Mouse (Mus musculus): ENCODE measurements around the gene Matn1. TPM values are rescaled to one million over a fixed set of nuclear protein-coding genes. Genes with fewer than 3 reads are reported as not detected.

The Matn1 gene
- total RNA-seq (2021): 1 to 10 TPM; 1.4 to 2.0 TPM

DNA sequence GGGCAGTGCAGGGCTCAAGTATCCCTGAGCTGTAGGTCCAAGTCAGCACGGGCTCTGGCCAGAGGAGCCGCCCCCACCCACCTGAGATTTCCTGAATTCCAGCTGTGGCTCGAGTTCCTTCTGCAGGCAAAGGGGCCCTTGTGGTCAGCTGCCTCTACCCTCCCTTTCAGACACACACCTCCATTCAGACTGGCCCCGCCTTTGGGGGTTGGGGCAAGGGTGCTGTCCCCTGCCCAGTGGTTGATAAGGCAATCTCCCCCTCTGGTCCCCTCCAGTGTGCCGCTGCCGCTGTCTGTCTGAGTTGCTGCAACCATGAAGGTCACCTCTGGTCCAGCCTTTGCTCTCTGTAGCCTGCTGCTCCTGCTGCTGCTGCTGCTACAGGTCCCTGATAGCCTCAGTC lies at the start of gene Matn1:
Matn1 (plus strand) TSS at position 274 of the 400 bp plus-strand sequence.
- intact Hi-C loops (cut with DNase I): no loop called here
- no peak for DNase-seq (ENCODE audit: low spot score in 2 of 2)

DNA sequence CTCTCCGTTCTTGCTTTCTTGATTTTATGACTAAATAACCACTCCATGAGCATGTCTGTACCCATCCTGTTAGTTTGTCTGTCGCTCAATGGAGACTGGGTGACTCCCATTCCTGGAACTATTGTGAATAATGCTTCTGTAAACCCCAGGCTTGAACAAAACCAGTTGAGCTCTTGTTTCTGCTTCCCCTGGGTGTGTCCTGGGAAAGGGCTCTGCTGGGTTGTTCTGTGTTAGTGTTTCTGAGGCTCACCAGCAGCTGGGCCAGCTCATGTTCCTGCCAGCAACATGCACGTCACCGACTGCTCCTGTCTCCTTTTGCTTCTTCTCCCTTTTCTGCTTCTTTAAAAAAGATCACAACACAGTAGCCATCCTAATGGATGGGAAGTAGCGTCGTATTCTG lies 48.5 kb upstream of the Matn1 start:
- intact Hi-C loops (cut with DNase I): loop anchor here (1.0 kb wide), 1 partner anchor 52 kb away; no protein-coding TSS in a partner anchor

DNA sequence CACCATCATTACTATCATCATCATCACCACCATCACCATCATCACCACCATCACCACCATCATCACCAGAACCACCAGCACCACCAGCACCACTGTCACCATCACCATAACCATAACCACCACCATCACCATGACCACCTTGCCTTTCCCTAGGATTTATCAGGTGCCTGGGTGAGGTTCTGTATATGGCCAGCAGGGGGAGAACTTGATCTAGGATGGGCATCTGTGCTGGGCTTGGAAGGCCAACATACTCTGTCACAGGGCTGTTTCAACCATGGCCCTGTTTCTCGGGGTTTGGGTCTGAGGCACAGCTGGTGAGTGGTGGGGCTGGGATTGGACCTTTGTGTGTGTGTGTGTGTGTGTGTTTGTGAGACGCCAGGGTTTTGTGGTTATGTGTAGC lies 47.8 kb upstream of the Matn1 start:
- DNase-seq (ENCODE audit: low spot score in 2 of 2): peak in 1 of 2 experiments; percentile 49
- intact Hi-C loops (cut with DNase I): loop anchor here (1.0 kb wide), 1 partner anchor 51 kb away; no protein-coding TSS in a partner anchor

More for the DNA sequence above, 48.5 kb upstream of the Matn1 start:
- DNase-seq (ENCODE audit: low spot score in 2 of 2): no peak

DNA sequence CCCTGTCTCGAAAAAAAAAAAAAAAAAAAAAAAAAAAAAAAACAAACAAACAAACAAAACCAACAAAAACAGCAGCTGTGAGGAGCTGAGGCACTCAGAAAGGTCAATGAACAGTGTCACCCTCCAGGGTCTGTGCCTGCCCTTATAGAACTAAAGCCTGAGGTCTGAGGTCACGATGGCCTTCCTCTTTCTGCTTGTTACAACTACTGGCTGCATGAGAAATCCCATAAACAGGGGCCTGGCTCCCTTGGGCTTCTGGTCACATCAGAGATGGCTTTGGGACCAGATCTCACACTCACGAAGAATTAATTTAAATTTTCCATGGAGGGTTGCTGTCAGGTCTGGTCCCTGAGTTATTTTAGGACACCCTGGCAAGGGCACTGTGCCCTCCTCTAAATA lies 44.8 kb upstream of the Matn1 start:
- no peak for DNase-seq (ENCODE audit: low spot score in 2 of 2)
- intact Hi-C loops (cut with DNase I): no loop called here

DNA sequence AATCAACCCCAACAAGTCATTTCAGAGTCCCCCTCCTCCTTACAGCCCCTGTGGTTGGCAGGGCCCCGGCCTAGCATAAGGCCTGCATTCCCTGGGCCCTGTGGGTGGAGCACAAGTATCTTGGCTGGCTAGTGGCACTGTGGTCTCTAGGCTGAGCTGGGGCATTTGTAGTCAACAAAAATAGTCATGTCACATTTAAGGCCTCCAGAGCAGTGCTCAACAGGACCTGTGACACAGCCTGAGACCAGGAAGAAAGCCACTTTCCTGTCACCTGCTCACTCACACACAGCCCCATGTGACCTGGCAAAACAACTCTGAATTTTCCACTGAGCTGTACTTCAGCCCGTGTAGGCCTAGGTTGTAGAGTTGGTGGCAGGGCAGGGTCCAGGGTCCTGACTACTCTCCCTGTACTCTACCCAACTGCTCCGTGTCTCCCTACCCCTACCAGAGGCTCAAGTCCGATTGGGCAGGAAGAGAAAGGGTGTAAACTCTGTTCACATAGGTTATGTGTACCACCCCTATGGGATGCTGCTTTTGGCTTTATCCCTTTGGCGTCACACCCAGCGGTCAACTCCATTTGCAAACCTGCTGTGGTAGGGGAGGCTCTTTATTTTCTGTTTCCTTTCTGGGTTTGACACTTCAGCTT lies 44.3 kb upstream of the Matn1 start:
- DNase-seq (ENCODE audit: low spot score in 2 of 2): no peak
- intact Hi-C loops (cut with DNase I): no loop called here

DNA sequence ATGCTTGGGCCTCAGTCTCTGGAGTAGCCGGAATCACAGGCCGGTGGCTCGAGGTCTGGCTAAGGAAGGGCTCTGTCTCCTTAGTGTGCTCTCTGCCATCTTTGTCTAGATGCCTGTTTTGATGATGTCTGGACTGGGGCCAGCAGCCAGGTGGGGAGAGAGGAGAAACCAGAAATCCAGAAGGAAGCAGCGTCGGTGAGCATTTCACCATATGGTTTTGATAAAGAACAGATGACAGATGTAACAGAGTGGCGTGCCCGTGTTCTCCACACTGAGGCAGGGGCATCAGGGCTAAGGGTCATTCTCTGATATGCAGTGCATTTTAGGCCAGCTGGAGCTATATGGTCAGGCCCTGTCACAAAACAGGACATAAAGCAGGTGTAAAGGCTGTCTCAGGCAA lies 43.4 kb upstream of the Matn1 start:
- intact Hi-C loops (cut with DNase I): no loop called here
- no peak for DNase-seq (ENCODE audit: low spot score in 2 of 2)

DNA sequence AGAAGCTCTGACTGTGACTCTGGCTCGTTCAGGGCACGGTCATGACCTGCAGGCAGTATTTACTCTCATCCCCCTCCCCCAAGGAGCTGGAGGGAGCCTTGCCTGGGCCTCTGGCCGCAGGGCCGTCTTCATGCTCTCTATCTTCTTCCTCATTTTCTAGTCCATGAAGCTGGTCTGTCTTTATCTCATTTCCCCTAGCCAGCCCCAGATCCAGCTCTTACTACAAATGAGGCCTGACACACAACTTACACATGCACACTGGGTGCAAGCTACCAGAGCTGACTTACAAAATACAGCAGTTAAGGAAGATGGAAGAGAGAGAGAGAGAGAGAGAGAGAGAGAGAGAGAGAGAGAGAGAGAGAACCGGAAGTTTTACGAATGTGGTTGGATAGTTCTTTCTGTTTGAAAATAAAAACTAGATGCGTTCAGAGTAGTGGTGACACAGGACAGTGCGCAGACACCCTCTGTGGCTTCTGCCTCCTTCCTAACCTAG lies 41.9 kb upstream of the Matn1 start:
- intact Hi-C loops (cut with DNase I): no loop called here
- no peak for DNase-seq (ENCODE audit: low spot score in 2 of 2)

DNA sequence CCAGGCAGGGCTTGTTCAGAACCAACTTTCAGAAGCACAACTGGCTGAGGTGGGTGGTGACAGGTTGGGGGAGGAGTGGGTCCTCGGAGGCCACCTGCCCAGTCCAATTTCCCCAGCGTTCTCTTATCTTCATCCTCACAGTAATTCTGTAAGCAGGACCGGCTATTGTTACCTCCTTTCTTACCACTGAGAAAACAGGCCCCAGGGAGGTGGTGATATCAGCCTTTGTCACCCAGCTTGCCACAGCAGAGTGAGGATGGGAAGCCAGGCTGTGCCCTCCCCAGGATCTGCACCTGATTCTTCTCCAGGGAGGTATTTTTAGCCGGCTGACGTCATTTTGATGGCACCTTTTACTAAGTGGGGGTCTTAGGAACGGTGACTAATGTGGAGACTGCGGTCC lies 39.2 kb upstream of the Matn1 start:
- intact Hi-C loops (cut with DNase I): no loop called here
- DNase-seq (ENCODE audit: low spot score in 2 of 2): no peak

DNA sequence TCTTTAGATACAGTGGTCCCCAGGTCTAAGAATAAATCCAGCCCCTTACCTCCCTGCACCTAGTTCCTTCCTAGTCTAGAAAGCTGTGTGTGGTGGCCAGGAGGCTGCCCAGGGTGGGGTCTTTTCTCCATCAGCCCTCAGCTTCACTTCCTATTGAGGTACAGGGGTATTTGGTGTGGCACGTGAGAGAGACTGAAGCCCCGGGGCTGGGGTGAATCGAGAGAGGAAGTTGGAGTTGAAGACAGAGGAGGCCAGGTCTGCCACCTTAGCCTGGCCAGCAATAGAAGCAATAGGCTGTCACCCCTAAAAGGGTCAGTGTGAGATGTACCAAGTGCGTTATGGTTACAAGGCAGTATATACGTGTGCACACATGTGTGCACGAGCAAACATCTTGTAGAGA lies 38.3 kb upstream of the Matn1 start:
- intact Hi-C loops (cut with DNase I): no loop called here
- DNase-seq (ENCODE audit: low spot score in 2 of 2): no peak

DNA sequence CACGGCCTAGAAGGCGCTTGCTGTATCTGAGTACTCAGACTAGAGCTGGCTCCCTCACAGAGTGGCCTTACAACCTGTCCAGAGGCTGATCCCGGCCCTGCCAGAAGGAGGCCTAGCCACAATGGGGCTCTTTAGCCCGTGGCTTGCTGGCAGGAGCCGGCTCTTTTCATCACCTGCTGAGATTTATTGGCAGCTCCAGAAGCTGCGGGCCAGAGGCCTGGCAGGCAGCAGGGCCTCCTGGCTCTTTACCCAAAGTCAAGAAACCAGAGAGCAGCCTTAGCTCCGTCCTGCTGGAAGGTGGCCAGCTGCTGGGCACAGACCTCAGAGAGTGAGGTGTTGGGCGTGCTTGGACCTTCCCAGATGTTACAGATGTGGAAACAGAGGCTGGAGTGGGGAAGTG lies 37.9 kb upstream of the Matn1 start:
- intact Hi-C loops (cut with DNase I): no loop called here
- peak in 1 of 2 experiments; percentile 18 for DNase-seq (ENCODE audit: low spot score in 2 of 2)

DNA sequence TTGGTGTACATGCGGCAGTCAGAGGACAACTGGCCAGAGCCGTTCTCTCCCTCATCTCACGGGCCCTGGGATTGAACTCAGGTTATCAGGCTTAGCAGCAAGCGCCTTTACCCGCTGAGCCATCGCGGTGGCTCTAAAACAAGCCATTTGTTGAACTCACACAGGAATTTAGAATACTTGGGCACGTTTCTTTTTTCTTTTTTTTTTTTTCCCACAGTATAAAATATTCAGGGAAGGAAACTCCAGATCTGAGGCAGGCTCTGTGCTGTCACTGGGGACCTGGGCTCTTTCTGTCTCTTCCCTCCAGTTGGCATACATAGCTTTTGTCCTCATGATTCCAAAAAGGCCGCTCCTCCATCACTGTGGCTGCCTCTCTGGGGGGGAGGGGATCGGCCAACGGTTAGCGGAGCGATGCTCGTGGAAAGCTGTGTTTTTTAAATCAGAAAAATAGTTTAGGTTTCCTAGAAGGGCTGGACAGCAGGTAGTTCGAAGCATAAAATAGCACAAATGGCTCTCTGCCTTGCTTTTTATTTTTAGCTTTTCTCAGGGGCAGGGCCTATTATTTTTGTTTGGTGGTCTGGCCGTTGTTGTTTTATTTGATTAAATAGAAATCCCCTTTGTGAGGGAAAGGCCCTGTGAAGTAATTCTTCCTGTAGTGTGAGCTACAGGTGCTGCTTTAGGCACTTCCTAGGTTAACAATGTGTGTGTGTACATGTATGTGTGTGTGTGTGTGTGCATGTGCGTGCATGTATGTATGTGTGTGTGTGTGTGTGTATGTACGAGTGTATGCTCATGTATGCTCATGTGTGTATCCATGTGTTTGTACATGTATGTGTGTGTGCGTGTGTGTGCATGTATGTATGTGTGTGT lies 36.8 kb upstream of the Matn1 start:
- intact Hi-C loops (cut with DNase I): no loop called here
- no peak for DNase-seq (ENCODE audit: low spot score in 2 of 2)

DNA sequence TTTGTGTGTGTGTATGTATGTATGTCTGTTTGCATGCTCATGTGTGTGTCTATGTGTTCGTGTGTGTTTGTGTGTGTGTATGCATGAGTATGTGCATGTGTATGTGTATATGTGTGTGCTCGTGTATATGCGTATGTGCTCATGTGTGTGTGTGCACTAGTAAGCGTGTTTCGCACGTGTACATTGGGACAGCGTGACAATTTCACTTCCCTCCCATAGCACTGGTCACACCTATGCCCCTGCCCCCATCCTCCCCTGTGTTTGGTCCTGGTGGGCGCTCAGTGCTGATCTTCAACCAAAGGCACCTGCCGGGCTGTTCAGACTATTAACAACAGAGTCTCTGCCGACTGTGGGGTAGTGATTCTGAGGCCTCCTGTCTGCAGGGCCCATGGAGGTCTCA lies 36.1 kb upstream of the Matn1 start:
- intact Hi-C loops (cut with DNase I): no loop called here
- DNase-seq (ENCODE audit: low spot score in 2 of 2): no peak

DNA sequence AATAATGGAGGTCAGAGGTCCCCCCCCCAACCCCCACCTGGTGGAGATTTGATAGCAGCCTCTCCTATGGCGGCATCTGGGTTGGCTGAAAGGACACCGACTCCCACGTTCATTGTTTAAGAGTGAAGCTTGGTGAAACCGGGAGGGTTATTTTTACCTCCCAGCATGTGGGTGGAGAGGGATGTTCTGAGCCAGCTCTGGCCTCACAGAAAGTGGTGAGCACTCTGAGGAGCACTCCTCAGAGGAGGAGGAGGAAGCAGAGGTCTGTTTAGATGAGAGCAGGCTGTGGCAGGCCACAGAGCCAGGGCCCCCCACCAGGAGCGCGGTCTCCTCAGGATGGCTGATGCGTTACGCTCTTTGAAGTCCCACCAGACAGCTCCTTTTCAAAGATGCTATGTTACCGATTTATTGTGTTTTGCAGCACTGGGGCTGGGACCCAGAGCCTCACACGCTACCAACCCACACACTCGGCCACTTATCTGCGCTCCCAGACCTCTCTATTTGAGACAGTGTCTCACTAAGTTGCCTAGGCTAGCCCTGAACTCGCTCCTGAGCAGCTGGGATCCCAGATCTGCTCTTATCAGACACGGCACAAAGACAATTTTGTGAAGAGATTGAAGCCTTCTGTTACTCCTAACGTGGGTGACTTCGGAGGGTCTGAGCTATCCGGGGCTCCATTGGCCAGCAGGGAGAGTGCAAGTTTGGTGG lies 34.9 kb upstream of the Matn1 start:
- intact Hi-C loops (cut with DNase I): no loop called here
- peak; percentile 57 to 90 for DNase-seq (ENCODE audit: low spot score in 2 of 2)

DNA sequence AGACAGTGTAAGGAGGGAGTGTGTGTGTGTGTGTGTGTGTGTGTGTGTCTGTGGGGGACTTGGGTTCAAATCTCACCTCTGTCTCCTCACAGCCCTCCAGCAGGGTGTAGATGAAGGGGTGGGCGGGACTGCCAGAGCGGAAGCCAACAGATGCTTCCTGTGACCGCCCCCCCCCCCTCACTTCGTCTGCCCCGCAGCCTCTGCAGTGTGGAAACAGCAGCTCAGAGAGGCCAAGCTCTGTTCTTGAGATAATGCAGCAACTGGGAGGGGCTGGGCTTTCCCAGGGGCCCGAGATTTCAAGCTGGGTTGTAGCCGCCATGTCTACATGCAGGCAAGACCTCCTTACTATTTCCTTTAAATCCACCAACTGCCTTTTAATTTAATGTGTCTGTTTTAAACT lies 33.5 kb upstream of the Matn1 start:
- intact Hi-C loops (cut with DNase I): no loop called here
- no peak for DNase-seq (ENCODE audit: low spot score in 2 of 2)

DNA sequence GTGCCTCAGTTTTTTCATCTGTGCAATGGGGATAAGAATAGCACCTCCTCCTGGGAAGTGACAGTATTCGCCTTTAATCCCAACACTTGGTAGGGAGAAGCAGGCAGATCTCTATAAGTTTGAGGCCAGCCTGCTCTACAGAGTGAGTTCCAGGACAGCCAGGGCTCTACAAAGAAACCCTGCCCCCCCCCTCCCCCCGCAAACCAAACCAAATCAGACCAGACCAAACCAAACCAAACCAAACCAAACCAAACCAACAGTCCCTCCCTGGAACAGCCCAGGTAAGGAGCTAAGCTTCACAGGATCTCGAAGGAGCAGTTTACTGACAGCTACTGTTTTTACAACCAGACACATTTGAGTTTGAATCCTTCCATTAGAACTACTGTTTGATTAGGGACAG lies 31.6 kb upstream of the Matn1 start:
- no peak for DNase-seq (ENCODE audit: low spot score in 2 of 2)
- intact Hi-C loops (cut with DNase I): no loop called here

DNA sequence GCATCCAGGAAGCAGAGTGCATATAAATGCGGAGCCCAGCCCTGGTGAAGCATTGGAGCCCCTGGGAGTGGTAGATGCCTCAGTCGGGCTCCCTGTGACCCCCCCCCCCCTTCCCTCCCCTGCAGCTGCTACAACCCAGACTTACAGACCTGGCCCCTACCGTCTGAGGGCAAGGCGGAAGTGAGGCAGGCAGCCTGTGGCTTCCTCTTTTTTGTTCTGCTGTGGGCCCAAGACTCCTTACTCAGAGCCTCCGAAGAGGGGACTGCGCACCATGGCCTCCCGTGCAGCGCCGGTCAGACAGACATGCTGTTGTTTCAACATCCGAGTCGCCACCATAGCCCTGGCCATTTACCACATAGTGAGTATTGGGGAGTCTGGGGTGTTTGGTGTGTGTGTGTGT lies 31.1 kb upstream of the Matn1 start, which contains the start of gene Laptm5:
Laptm5 (plus strand) TSS at position 49 of the 400 bp plus-strand sequence.
- intact Hi-C loops (cut with DNase I): no loop called here
- DNase-seq (ENCODE audit: low spot score in 2 of 2): peak in 1 of 2 experiments; percentile 24

DNA sequence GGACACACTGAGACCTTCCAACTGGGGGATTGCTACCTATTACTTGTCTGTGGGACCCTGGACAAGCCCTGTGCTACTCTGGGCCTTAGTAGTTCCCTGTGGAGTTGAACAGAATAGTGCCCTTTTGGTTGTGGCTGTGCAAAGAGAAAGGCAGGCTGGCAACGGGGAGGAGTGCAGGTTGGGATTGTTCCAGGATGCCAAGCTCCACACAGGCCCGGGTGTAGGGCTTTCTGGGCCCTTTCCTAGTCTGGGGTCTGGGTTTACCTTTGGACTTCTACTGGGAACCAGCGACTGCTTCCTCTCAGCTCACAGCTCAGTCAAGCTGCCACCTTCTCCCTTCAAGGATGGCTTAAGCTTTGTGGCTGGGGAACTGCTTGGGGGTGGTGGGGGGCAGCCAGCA lies 30.7 kb upstream of the Matn1 start:
- no peak for DNase-seq (ENCODE audit: low spot score in 2 of 2)

DNA sequence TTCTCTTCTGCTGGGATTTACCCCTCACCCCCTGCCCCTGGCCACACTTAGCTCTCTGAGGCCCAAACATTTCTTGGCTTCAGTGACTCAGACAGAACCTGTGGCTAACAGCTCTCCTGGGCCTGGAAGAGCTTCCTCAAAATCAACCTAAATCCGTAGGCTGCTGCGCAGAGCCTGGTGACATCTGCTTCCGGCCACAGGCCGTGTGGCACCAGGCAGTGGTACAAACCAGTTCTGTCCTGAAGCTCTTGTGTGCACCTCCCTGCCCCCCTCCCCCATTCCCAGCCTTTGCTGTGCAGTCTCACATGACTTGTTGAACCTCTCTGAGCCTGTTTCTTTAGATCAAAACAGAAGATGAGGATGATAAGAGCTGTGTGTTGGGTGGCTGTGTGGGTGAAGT lies 30.2 kb upstream of the Matn1 start:
- intact Hi-C loops (cut with DNase I): no loop called here
- peak in 1 of 2 experiments; percentile 49 for DNase-seq (ENCODE audit: low spot score in 2 of 2)

More for the DNA sequence above, 30.7 kb upstream of the Matn1 start:
- intact Hi-C loops (cut with DNase I): no loop called here

DNA sequence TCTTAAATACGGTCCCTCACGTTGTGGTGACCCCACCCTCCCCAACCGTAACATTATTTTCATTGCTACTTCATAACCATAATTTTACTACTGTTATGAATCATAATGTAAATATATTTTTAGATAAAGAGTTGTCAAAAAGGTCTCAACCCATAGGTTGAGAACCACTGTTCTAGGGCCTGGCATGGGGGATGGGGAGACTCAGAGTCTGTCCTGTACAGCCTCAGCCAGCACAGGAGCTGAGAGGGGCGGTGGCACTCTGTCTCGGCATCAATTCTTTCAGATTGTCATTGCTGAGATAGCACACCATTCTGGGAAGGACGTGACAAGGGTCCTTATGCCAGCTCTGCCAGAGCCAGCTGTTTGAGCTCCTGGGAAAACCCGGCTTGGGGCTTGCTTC lies 29.7 kb upstream of the Matn1 start:
- DNase-seq (ENCODE audit: low spot score in 2 of 2): no peak
- intact Hi-C loops (cut with DNase I): no loop called here

DNA sequence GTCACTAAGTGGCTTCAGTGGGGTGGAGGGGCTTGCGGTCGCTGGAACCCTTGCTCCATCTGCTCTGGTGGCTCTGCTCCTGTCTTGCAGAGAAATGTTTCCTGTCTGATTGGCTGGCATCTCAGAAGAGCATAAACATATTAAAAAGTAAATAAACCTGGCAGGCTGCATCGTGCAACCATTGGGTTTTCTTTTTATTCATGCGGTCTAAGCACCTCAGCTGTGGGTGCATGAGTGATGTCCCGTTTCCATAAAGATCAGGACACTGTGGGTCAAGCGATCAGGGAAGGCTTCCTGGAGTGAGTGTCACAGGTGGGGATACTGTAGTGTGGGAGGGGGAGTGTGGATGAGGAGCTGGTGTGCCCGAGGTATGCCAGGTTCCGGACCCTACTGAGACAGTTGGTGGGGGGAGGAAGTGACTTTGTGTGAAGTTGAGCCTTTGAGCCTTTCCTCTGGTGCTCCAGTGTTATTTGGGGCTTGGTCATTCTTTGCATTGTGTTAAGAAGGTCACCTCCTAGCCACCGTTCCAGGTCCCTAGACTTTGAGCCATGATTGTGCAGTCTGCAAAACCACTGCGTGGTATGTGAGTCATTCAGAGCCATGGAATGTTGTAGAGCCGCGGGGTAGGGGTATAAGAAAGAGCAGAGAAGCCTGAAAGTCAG lies 29.0 kb upstream of the Matn1 start:
- DNase-seq (ENCODE audit: low spot score in 2 of 2): no peak
- intact Hi-C loops (cut with DNase I): no loop called here

Measured in left cerebral cortex, postnatal 25 days (tissue).